Mouse (Mus musculus): Measurements from ENCODE around the gene Evc. TPM values are rescaled to one million over a fixed set of nuclear protein-coding genes. Genes with fewer than 3 reads are reported as not detected.

Evc gene
- total and polyA plus RNA-seq, 3 experiments = 0.17 to 0.91 (median 0.73) TPM

- dilution Hi-C loops (cut with MboI; ENCODE audit: extremely low pct_ligation_motif_present, extremely low pct_unique_long_range_greater_than_20kb, low sequenced_read_pairs) = no loop called here
Measured at GRCm38 (mm10) chr5:37244666-37245242, 91.9 kb downstream of the Evc start.

GRCm38 (mm10) chr5:37244161-37244560, 92.5 kb downstream of the Evc start:
- in situ Hi-C loops (cut with MboI; ENCODE audit: low pct_ligation_motif_present, low pct_unique_long_range_greater_than_20kb, low sequenced_read_pairs) = no loop called here
- Histone ChIP-seq H3K9me3 (replicated peaks; ENCODE audit: low read length) (peaks cover 10% of the 10 kb centered on the region), H3K27ac (ENCODE audit: insufficient read depth, low read depth) (no peak overlapping the region), H3K27me3 (replicated peaks) (peaks cover 12% of the 10 kb centered on the region), H3K4me3 (replicated peaks in 1 of 3; ENCODE audit: low read depth in 2 of 3, low read length in 2 of 3, poor library complexity in 1 of 3) (no peak overlapping the region), H3K4me2 (ENCODE audit: insufficient read depth, low read depth, poor library complexity, severe bottlenecking) (no peak overlapping the region), H3K4me1 (ENCODE audit: control insufficient read depth in 1 of 2, insufficient read depth in 2 of 2) (peaks cover 9 to 35% of the 10 kb centered on the region in 2 experiments), H3K79me2 (replicated peaks; ENCODE audit: control insufficient read depth, extremely low read depth, insufficient read depth, poor library complexity, severe bottlenecking) (no peaks in the 10 kb centered on the region), H3K36me3 (replicated peaks in 1 of 2; ENCODE audit: control insufficient read depth in 1 of 2, insufficient read depth in 1 of 2, low read length in 1 of 2) (no peaks in the 10 kb centered on the region), H3K9ac (ENCODE audit: insufficient read depth, low read depth) (no peak overlapping the region)
- TF ChIP-seq MYC (IDR thresholded peaks at IDR 0.05; ENCODE audit: low read depth, low read length) (no peak), ETS1 (conservative IDR thresholded peaks at IDR 0.05; ENCODE audit: low read depth, low read length) (no peak), CHD2 (IDR thresholded peaks at IDR 0.05; ENCODE audit: low read length) (no peak), ZMIZ1 (IDR thresholded peaks at IDR 0.05; ENCODE audit: low read depth, low read length) (no peak), EP300 (IDR thresholded peaks at IDR 0.05; ENCODE audit: low read length) (no peak), NRF1 (IDR thresholded peaks at IDR 0.05; ENCODE audit: low read depth, low read length) (no peak), MAZ (IDR thresholded peaks at IDR 0.05; ENCODE audit: low read depth, low read length) (no peak), TBP (conservative IDR thresholded peaks at IDR 0.05; ENCODE audit: low read depth, low read length) (no peak), JUN (IDR thresholded peaks at IDR 0.05; ENCODE audit: insufficient read depth, low read depth, low read length) (no peak), MEF2A (IDR thresholded peaks at IDR 0.05; ENCODE audit: borderline replicate concordance, low read depth, low read length) (no peak), GABPA (IDR thresholded peaks at IDR 0.05; ENCODE audit: insufficient replicate concordance, low read depth, low read length) (no peak), TCF12 (IDR thresholded peaks at IDR 0.05; ENCODE audit: low read depth, low read length) (no peak), ZC3H11A (IDR thresholded peaks at IDR 0.05; ENCODE audit: low read depth, low read length) (no peak), CTCF (conservative IDR thresholded peaks at IDR 0.05 in 1 of 2, IDR thresholded peaks at IDR 0.05 in 1 of 2; ENCODE audit: low read depth in 2 of 2, low read length in 2 of 2) (no peak), JUND (conservative IDR thresholded peaks at IDR 0.05; ENCODE audit: low read depth, low read length) (no peak), PAX5 (IDR thresholded peaks at IDR 0.05; ENCODE audit: low read length) (no peak), USF2 (conservative IDR thresholded peaks at IDR 0.05; ENCODE audit: low read depth, low read length) (no peak), HCFC1 (IDR thresholded peaks at IDR 0.05; ENCODE audit: low read depth, low read length) (no peak), SIN3A (IDR thresholded peaks at IDR 0.05; ENCODE audit: low read length) (no peak)
- no peak for DNase-seq (ENCODE audit: extremely low read depth)
- dilution Hi-C loops (cut with MboI; ENCODE audit: extremely low pct_ligation_motif_present, extremely low pct_unique_long_range_greater_than_20kb, low sequenced_read_pairs) = no loop called here

More at GRCm38 (mm10) chr5:37244666-37245242, 91.9 kb downstream of the Evc start:
- in situ Hi-C loops (cut with MboI; ENCODE audit: low pct_ligation_motif_present, low pct_unique_long_range_greater_than_20kb, low sequenced_read_pairs) = loop anchor here (5.0 kb wide), 1 partner anchor 43 kb away; no protein-coding TSS in a partner anchor
- Histone ChIP-seq H3K4me2 (ENCODE audit: insufficient read depth, low read depth, poor library complexity, severe bottlenecking) (no peak overlapping the region), H3K27me3 (replicated peaks) (peaks cover 12% of the 10 kb centered on the region), H3K27ac (ENCODE audit: insufficient read depth, low read depth) (no peak overlapping the region), H3K9me3 (replicated peaks; ENCODE audit: low read length) (peaks cover 10% of the 10 kb centered on the region), H3K9ac (ENCODE audit: insufficient read depth, low read depth) (no peak overlapping the region), H3K79me2 (replicated peaks; ENCODE audit: control insufficient read depth, extremely low read depth, insufficient read depth, poor library complexity, severe bottlenecking) (no peaks in the 10 kb centered on the region), H3K4me1 (ENCODE audit: control insufficient read depth in 1 of 2, insufficient read depth in 2 of 2) (peaks cover 9 to 35% of the 10 kb centered on the region in 2 experiments), H3K36me3 (replicated peaks in 1 of 2; ENCODE audit: control insufficient read depth in 1 of 2, insufficient read depth in 1 of 2, low read length in 1 of 2) (no peaks in the 10 kb centered on the region), H3K4me3 (replicated peaks in 1 of 3; ENCODE audit: low read depth in 2 of 3, low read length in 2 of 3, poor library complexity in 1 of 3) (no peak overlapping the region)
- TF ChIP-seq NELFE (IDR thresholded peaks at IDR 0.05; ENCODE audit: low read depth, low read length) = no peak
- TF ChIP-seq GABPA (IDR thresholded peaks at IDR 0.05; ENCODE audit: insufficient replicate concordance, low read depth, low read length) = no peak
- no peak for TF ChIP-seq JUND (conservative IDR thresholded peaks at IDR 0.05; ENCODE audit: low read depth, low read length)
- no peak for TF ChIP-seq MYC (IDR thresholded peaks at IDR 0.05; ENCODE audit: low read depth, low read length)
- TF ChIP-seq MEF2A (IDR thresholded peaks at IDR 0.05; ENCODE audit: borderline replicate concordance, low read depth, low read length) = no peak
- TF ChIP-seq PAX5 (IDR thresholded peaks at IDR 0.05; ENCODE audit: low read length) = no peak
- no peak for TF ChIP-seq CTCF (conservative IDR thresholded peaks at IDR 0.05 in 1 of 2, IDR thresholded peaks at IDR 0.05 in 1 of 2; ENCODE audit: low read depth in 2 of 2, low read length in 2 of 2)
- no peak for TF ChIP-seq POLR2AphosphoS2 (IDR thresholded peaks at IDR 0.05; ENCODE audit: low read depth, low read length)
- TF ChIP-seq BHLHE40 (IDR thresholded peaks at IDR 0.05; ENCODE audit: low read depth, low read length) = no peak
- TF ChIP-seq TBP (conservative IDR thresholded peaks at IDR 0.05; ENCODE audit: low read depth, low read length) = no peak
- no peak for TF ChIP-seq ETS1 (conservative IDR thresholded peaks at IDR 0.05; ENCODE audit: low read depth, low read length)
- TF ChIP-seq UBTF (IDR thresholded peaks at IDR 0.05; ENCODE audit: low read depth, low read length) = no peak
- TF ChIP-seq KAT2A (IDR thresholded peaks at IDR 0.05; ENCODE audit: insufficient replicate concordance, low read length) = no peak
- TF ChIP-seq RCOR1 (conservative IDR thresholded peaks at IDR 0.05; ENCODE audit: low read depth, low read length) = no peak
- TF ChIP-seq E2F4 (IDR thresholded peaks at IDR 0.05; ENCODE audit: insufficient replicate concordance, low read depth, low read length) = no peak
- no peak for TF ChIP-seq MAZ (IDR thresholded peaks at IDR 0.05; ENCODE audit: low read depth, low read length)
- DNase-seq (ENCODE audit: extremely low read depth) = no peak
